Mouse (Mus musculus): ENCODE measurements at regions not wholly inside any gene's neighbourhood (a gene's known extent, or its start where the extent isn't known, plus 50 kb on each side); places are given as distances from the start of the nearest gene placed in this dataset.

GRCm38 (mm10) chr1:137334137-137334536 lies 373.9 kb upstream of the Nr5a2 start:
- DNase-seq (ENCODE audit: low spot score), result no peak

- DNase-seq (ENCODE audit: low spot score), result no peak
Measured at GRCm38 (mm10) chr1:137332108-137332769, 372.0 kb upstream of the Nr5a2 start.

DNA sequence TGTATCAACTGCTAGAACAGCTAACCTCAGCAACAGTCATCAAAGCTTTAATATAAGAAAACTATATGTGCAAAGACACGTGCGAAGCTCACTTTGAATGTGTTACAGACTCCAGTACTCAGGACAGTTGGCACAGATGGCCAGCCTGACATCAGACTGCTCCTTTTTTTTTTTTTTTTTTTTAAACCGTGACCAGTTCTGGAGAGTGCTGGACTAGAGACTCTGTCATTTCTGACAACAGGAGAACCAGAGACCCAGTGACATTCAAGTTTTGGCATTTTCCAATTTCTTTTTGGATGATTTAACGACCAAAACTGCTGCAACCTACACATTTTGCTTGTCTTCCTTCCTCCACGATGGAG lies 371.5 kb upstream of the Nr5a2 start:
- peak; percentile 3 for DNase-seq (ENCODE audit: low spot score)

GRCm38 (mm10) chr1:137330634-137331033 lies 370.4 kb upstream of the Nr5a2 start:
- DNase-seq (ENCODE audit: low spot score), result peak; percentile 81

GRCm38 (mm10) chr1:137323884-137324594 lies 363.8 kb upstream of the Nr5a2 start:
- peak; percentile 76 for DNase-seq (ENCODE audit: low spot score)

- DNase-seq (ENCODE audit: low spot score), result peak; percentile 56
Measured at GRCm38 (mm10) chr1:137323035-137323680, 362.9 kb upstream of the Nr5a2 start.

- DNase-seq (ENCODE audit: low spot score), result no peak
Measured at GRCm38 (mm10) chr1:137302757-137303422, 342.6 kb upstream of the Nr5a2 start.

- DNase-seq (ENCODE audit: low spot score), result peak; percentile 59
Measured at GRCm38 (mm10) chr1:137297780-137298569, 337.7 kb upstream of the Nr5a2 start.

DNA sequence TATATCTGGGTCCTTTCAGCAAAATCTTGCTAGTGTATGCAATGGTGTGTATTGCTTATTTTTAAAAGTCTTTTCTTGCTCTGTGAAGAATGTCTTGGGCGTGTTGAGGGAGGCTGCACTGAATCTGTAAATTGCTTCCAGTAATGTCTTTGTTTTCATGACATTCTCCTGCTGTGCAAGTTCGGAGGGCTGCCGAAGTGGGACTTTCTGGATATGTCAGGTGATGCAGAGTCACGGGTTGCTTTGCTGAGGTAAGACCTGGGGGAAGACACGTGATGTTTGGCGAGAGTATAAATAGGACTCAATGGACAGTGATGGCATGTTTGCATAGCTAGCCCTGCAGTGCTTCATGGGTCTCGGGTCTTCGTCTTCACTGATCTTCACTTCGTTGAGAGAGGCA lies 329.2 kb upstream of the Nr5a2 start:
- DNase-seq (ENCODE audit: low spot score), result no peak

DNA sequence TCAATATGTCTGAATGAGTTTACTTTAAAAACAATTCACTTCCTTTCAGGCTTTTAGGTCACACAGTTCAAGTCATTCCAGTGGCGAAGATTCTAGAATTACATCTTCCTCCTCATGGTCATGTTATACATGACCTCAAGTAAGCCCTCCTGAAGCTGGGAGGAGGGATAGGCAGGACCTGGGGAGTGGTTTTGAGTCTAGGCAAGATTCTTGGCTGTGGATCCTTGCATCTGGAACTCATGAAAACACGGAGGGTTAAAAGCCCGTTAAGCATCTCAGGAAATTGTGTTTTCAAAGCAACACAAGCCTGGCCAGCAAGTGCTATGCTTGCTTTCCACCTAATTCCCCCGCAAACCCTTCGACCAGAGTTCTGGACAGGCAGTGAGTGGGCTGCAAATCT lies 323.0 kb upstream of the Nr5a2 start:
- no peak for DNase-seq (ENCODE audit: low spot score)

DNA sequence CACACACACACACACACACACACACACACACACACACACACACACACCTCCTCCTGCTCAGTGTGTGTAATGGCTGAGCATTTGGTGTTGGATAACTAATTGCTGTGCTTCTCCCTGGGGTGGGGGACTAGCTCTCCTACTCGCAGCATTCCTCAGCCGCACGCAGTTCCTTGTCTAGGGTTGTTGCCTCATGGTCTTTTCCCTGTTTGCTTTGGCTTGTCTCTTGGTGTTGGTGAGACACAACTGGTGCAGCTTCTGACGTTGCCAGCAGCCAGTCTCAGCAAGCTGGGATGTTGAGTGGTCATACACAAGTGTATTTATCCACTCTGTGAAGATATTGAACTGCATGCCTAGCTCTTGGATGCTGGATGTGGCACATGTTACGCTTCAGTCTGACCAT lies 322.2 kb upstream of the Nr5a2 start:
- no peak for DNase-seq (ENCODE audit: low spot score)

DNA sequence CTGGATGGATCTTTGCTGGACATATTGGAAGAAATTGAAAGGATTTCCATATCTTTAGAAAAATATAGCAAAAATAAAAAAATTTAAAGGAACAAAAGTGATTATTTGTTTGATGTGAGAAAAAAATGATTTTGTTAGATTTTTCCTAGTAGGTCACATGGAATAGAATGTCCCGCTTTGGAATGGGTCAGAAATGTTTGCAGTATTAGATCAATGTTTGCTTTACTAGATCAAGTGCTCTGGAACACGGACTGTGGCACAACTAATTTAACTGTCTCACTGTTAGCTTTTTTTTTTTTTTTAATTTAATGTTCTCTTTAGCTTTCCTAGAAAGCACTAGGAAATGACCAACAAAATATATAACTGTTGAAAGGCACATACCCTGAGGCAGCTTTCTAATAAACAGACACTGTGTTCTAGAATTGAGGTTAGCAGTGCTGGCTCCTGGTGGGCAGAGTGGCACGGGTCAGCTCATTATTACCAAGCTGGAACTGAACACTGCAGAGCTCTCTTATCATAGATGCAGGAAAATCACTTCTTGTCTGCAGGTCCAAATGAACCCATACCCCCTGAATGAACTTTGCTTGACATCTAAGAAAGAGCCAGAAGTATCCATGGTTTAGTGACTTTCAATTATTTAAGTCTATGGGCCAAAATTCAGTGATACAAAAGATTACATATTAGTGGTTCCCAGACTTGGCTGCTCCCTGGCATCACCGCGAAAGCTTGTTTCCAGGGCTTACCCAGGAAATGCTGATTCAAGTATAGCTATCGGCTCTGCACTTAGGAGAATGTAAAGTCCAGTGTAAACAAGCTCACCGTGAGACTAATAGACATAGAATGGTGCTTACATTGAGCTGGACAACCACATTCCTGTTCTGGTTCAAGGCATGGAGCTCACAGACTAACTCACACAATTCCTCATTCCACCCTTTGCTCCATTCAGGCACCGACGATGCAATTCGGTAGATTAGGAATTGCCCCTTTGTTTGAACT lies 320.4 kb upstream of the Nr5a2 start:
- no peak for DNase-seq (ENCODE audit: low spot score)

GRCm38 (mm10) chr1:137279981-137280380 lies 319.7 kb upstream of the Nr5a2 start:
- DNase-seq (ENCODE audit: low spot score), result no peak

GRCm38 (mm10) chr1:137270659-137271612 lies 310.7 kb upstream of the Nr5a2 start:
- DNase-seq (ENCODE audit: low spot score), result no peak

- no peak for DNase-seq (ENCODE audit: low spot score)
Measured at GRCm38 (mm10) chr1:137262806-137263370, 302.6 kb upstream of the Nr5a2 start.

DNA sequence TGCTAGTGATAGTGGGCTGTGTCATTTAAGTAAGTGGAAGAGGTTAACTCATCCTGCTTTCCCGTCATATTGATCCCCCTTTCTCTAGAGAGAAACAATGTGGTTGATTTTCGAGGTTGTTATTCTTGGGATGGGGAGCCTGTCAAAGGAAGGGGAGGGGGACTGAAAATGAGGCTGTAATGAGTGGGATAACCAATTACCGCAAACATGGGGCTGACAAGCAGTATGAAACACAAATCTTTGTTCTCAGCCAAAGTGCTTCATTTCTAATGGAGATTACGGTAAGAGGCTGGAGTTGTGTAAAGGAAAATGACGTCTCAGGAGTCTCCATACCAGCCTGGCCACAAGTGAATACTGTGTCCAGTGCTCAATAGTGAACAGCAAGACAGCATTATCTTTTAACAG lies 301.9 kb upstream of the Nr5a2 start:
- no peak for DNase-seq (ENCODE audit: low spot score)

- no peak for DNase-seq (ENCODE audit: low spot score)
Measured at GRCm38 (mm10) chr1:137256294-137256693, 296.0 kb upstream of the Nr5a2 start.

GRCm38 (mm10) chr1:137255041-137255440 lies 294.8 kb upstream of the Nr5a2 start:
- no peak for DNase-seq (ENCODE audit: low spot score)

- DNase-seq (ENCODE audit: low spot score), result no peak
Measured at GRCm38 (mm10) chr1:137254634-137255033, 294.4 kb upstream of the Nr5a2 start.
